Mouse (Mus musculus): ENCODE results near the gene 4930564D02Rik. TPM values are rescaled to one million over a fixed set of nuclear protein-coding genes. Genes with fewer than 3 reads are reported as not detected.

Gene 4930564D02Rik
- polyA plus RNA-seq, 1 experiment from 2014 or later = not detected

DNA sequence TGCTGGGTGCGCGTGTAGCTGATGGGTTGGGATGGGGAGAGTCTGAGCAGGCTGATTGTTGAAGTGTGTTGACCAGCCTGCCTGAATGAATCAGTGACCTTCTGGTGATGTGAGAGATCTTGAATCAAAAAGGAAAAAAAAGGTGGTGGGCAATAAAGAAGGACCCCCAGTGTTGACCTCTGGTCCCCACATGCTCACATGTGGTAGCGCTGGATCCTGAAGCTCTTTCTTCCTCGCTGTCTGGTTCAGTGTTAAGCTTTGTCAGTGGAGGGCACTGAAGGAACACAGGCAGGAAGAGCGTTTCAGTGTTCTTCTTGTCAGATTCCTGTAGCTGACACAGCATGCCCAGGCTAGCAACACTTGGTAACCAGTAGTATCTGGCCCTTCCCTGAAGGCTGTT is 9.2 kb downstream of the 4930564D02Rik start:
- H3K4me2 ChIP-seq (ENCODE audit: low read depth, low read length) = no peak overlapping the region
- H3K27me3 ChIP-seq (ENCODE audit: insufficient read depth, low read length) = peaks cover 2% of the 10 kb centered on the region; the same call in 1 of the 2 replicates
- H3K9me3 ChIP-seq (ENCODE audit: low read length) = no peaks in the 10 kb centered on the region
- DNase-seq = no peak
- no peak overlapping the region for H3K27ac ChIP-seq (ENCODE audit: low read depth)
- WGBS (ENCODE audit: insufficient replicate concordance) = 76% methylated on average over 5 of the region's 5 CpGs
- TF ChIP-seq EP300 (IDR thresholded peaks at IDR 0.05; ENCODE audit: low read depth) (no peak), CTCF (IDR thresholded peaks at IDR 0.05; ENCODE audit: low read depth) (no peak)
- H3K4me1 ChIP-seq (ENCODE audit: insufficient read depth) = no peaks in the 10 kb centered on the region
- H3K4me3 ChIP-seq (ENCODE audit: low read depth, low read length) = no peak overlapping the region
- no peak for ATAC-seq
- no peak overlapping the region for H3K9ac ChIP-seq (replicated peaks)
- no peaks in the 10 kb centered on the region for H3K36me3 ChIP-seq (replicated peaks; ENCODE audit: insufficient read depth, low read length)

- Histone ChIP-seq H3K4me3 (ENCODE audit: low read depth, low read length) (no peak overlapping the region), H3K9me3 (ENCODE audit: low read length) (no peaks in the 10 kb centered on the region), H3K4me2 (ENCODE audit: low read depth, low read length) (no peak overlapping the region), H3K4me1 (ENCODE audit: insufficient read depth) (no peaks in the 10 kb centered on the region), H3K36me3 (replicated peaks; ENCODE audit: insufficient read depth, low read length) (no peaks in the 10 kb centered on the region), H3K27ac (ENCODE audit: low read depth) (no peak overlapping the region), H3K9ac (replicated peaks) (no peak overlapping the region), H3K27me3 (ENCODE audit: insufficient read depth, low read length) (no peaks in the 10 kb centered on the region)
- DNase-seq = peak; percentile 66
- peak; percentile 74 for ATAC-seq
- TF ChIP-seq EP300 (IDR thresholded peaks at IDR 0.05; ENCODE audit: low read depth) (no peak), CTCF (IDR thresholded peaks at IDR 0.05; ENCODE audit: low read depth) (peak; percentile 75)
- 30% methylated on average over 7 of the region's 7 CpGs for WGBS (ENCODE audit: insufficient replicate concordance)
Measured at GRCm38 (mm10) chr3:105078231-105078826, 11.7 kb downstream of the 4930564D02Rik start.

DNA sequence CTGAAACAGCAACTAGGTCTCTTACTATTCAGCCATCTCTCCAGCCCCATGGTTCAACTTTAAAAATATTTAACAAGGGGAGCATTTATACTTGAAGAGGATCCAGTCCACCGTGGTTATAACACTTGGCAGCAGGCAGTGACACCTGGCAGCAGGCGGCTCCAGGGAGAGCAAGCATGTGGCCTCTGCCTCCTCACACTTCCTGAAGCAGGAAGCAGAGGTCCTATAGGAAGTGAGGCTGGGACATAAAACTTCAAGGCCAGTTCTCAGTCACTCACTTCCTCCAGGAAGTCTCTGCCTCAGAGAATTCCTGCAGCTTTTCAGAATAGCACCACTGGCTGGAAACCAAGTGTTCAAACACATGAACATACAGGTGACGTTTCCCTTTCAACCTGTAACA is 20.7 kb downstream of the 4930564D02Rik start:
- Histone ChIP-seq H3K27me3 (ENCODE audit: insufficient read depth, low read length) (no peaks in the 10 kb centered on the region), H3K9me3 (ENCODE audit: low read length) (no peaks in the 10 kb centered on the region), H3K9ac (replicated peaks) (no peak overlapping the region), H3K4me2 (ENCODE audit: low read depth, low read length) (no peak overlapping the region), H3K4me1 (ENCODE audit: insufficient read depth) (no peaks in the 10 kb centered on the region), H3K4me3 (ENCODE audit: low read depth, low read length) (no peak overlapping the region), H3K27ac (ENCODE audit: low read depth) (no peak overlapping the region), H3K36me3 (replicated peaks; ENCODE audit: insufficient read depth, low read length) (no peaks in the 10 kb centered on the region)
- no peak for ATAC-seq
- 31% methylated on average over 3 of the region's 3 CpGs for WGBS (ENCODE audit: insufficient replicate concordance)
- no peak for DNase-seq
- TF ChIP-seq EP300 (IDR thresholded peaks at IDR 0.05; ENCODE audit: low read depth) = no peak
- no peak for TF ChIP-seq CTCF (IDR thresholded peaks at IDR 0.05; ENCODE audit: low read depth)

- ATAC-seq = no peak
- WGBS (ENCODE audit: insufficient replicate concordance) = 63% methylated on average over 2 of the region's 2 CpGs
- Histone ChIP-seq H3K4me1 (ENCODE audit: insufficient read depth) (no peaks in the 10 kb centered on the region), H3K27me3 (ENCODE audit: insufficient read depth, low read length) (no peaks in the 10 kb centered on the region), H3K9ac (replicated peaks) (no peak overlapping the region), H3K9me3 (ENCODE audit: low read length) (no peaks in the 10 kb centered on the region), H3K4me2 (ENCODE audit: low read depth, low read length) (no peak overlapping the region), H3K27ac (ENCODE audit: low read depth) (no peak overlapping the region), H3K4me3 (ENCODE audit: low read depth, low read length) (no peak overlapping the region), H3K36me3 (replicated peaks; ENCODE audit: insufficient read depth, low read length) (no peaks in the 10 kb centered on the region)
- TF ChIP-seq EP300 (IDR thresholded peaks at IDR 0.05; ENCODE audit: low read depth) (no peak), CTCF (IDR thresholded peaks at IDR 0.05; ENCODE audit: low read depth) (no peak)
- no peak for DNase-seq
Measured at GRCm38 (mm10) chr3:105088638-105089037, 22.0 kb downstream of the 4930564D02Rik start.

DNA sequence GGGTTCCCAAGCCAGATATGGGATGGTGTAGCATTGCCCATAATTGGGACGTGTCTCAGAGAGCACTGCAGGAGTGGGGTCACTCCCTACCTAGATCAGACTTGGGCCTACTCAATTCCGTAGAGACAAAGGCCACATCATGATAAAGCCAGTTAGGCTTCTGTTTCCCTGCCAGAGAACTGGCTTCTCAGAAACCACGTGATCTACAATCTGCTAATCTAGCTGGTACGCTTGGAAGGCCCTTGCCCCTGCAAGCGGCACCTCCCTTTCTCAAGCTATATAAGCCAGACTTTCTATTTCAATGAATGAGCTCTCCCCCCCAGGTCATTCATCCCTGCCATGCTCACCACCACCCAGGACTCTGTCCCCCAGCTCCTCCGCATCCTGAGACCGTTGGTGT is 23.5 kb downstream of the 4930564D02Rik start:
- Histone ChIP-seq H3K4me1 (ENCODE audit: insufficient read depth) (no peaks in the 10 kb centered on the region), H3K9me3 (ENCODE audit: low read length) (no peaks in the 10 kb centered on the region), H3K9ac (replicated peaks) (no peak overlapping the region), H3K4me2 (ENCODE audit: low read depth, low read length) (no peak overlapping the region), H3K36me3 (replicated peaks; ENCODE audit: insufficient read depth, low read length) (no peaks in the 10 kb centered on the region), H3K4me3 (ENCODE audit: low read depth, low read length) (no peak overlapping the region), H3K27me3 (ENCODE audit: insufficient read depth, low read length) (no peaks in the 10 kb centered on the region), H3K27ac (ENCODE audit: low read depth) (no peak overlapping the region)
- 72% methylated on average over 7 of the region's 7 CpGs for WGBS (ENCODE audit: insufficient replicate concordance)
- ATAC-seq (no peak), DNase-seq (no peak)
- TF ChIP-seq EP300 (IDR thresholded peaks at IDR 0.05; ENCODE audit: low read depth) (no peak), CTCF (IDR thresholded peaks at IDR 0.05; ENCODE audit: low read depth) (no peak)

DNA sequence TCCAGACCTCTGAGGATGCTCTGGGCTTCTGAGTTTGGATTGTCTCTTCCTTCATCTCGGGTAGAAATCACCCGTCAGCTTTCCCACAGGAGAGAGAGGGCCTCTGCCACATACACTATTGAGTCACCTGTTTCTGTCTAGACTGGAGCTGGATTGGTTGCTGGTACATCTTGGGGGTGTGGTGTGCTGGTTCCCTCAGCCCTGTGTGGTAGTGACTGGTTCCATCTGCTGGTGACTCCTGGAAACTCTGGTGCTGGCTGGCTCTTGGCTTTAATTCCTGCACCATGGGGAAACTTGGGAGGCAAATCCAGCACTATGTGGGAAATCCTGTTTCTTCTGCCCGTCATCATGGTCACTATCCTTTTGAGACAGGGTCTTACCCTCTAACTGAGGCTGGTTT is 24.3 kb downstream of the 4930564D02Rik start:
- Histone ChIP-seq H3K9me3 (ENCODE audit: low read length) (no peaks in the 10 kb centered on the region), H3K4me3 (ENCODE audit: low read depth, low read length) (no peak overlapping the region), H3K4me1 (ENCODE audit: insufficient read depth) (no peaks in the 10 kb centered on the region), H3K4me2 (ENCODE audit: low read depth, low read length) (no peak overlapping the region), H3K36me3 (replicated peaks; ENCODE audit: insufficient read depth, low read length) (no peaks in the 10 kb centered on the region), H3K27me3 (ENCODE audit: insufficient read depth, low read length) (no peaks in the 10 kb centered on the region), H3K27ac (ENCODE audit: low read depth) (no peak overlapping the region), H3K9ac (replicated peaks) (no peak overlapping the region)
- DNase-seq (peak; percentile 39), ATAC-seq (peak; percentile 74)
- TF ChIP-seq EP300 (IDR thresholded peaks at IDR 0.05; ENCODE audit: low read depth) (no peak), CTCF (IDR thresholded peaks at IDR 0.05; ENCODE audit: low read depth) (peak; percentile 62)
- 30% methylated on average over 3 of the region's 3 CpGs for WGBS (ENCODE audit: insufficient replicate concordance)
